Mouse (Mus musculus) stomach, postnatal 0 days (tissue): ENCODE measurements around the gene Pdzd8. TPM values are rescaled to one million over a fixed set of nuclear protein-coding genes. Genes with fewer than 3 reads are reported as not detected.

Source experiments
- ATAC-seq: fragments of 200-750 bp; cut with Nextera tagmentation; 2 replicates; pipeline ENCODE4 v1.8.0; 2017; ENCODE audit not compliant: low FRiP score, low TSS enrichment
- DNase-seq: peaks from one replicate; pipeline ENCODE4 v3.0.0-alpha.2; 2016; ENCODE audit warnings: low spot score
- H3K27ac ChIP-seq: fragments of 300-500 bp; sonication (generic); replicated peaks from 2 replicates; pipeline ENCODE4 v1.5.1; 2014; ENCODE audit warnings: mild to moderate bottlenecking, control low read depth
- H3K27me3 ChIP-seq: fragments of 300-500 bp; sonication (generic); 2 replicates; pipeline ENCODE4 v1.6.1; 2014; ENCODE audit warnings: low read length; ENCODE audit not compliant: control insufficient read depth, insufficient read depth
- H3K36me3 ChIP-seq: fragments of 300-500 bp; sonication (generic); 2 replicates; pipeline ENCODE4 v1.6.1; 2014; ENCODE audit warnings: low read length, mixed read lengths; ENCODE audit not compliant: control insufficient read depth, insufficient read depth
- H3K4me1 ChIP-seq: fragments of 300-500 bp; sonication (generic); replicated peaks from 2 replicates; pipeline ENCODE4 v1.6.1; 2014; ENCODE audit warnings: antibody characterized with exemption; ENCODE audit not compliant: control insufficient read depth, insufficient read depth
- H3K4me2 ChIP-seq: fragments of 300-500 bp; sonication (generic); replicated peaks from 2 replicates; pipeline ENCODE4 v1.6.1; 2014; ENCODE audit warnings: low read depth, mild to moderate bottlenecking, control low read depth, moderate library complexity
- H3K4me3 ChIP-seq: fragments of 300-500 bp; sonication (generic); 2 replicates; pipeline ENCODE4 v1.5.1; 2014; ENCODE audit warnings: low read depth, low read length, control low read depth
- H3K9ac ChIP-seq: fragments of 300-500 bp; sonication (generic); 2 replicates; pipeline ENCODE4 v1.6.1; 2014; ENCODE audit warnings: mild to moderate bottlenecking, low read length, control low read depth, mixed read lengths
- H3K9me3 ChIP-seq: fragments of 300-500 bp; sonication (generic); 2 replicates; pipeline ENCODE4 v1.6.1; 2016; ENCODE audit warnings: low read length; ENCODE audit not compliant: control insufficient read depth
- CTCF ChIP-seq: IDR thresholded peaks from 2 replicates; pipeline ENCODE4 v1.5.1; 2016; ENCODE audit warnings: antibody characterized with exemption, low read depth, mild to moderate bottlenecking, moderate library complexity
- EP300 ChIP-seq: optimal IDR thresholded peaks from 2 replicates; pipeline ENCODE3; 2016; ENCODE audit warnings: antibody characterized with exemption
- WGBS: fragments of 180-500 bp; shearing (Covaris S2); extraction: QIAGEN DNeasy Blood & Tissue Kit; methylation state at CpG from one replicate; pipeline ENCODE4 v1.1.7; 2014; 5-methylcytosine and 5-hydroxymethylcytosine counted together
- polyA plus RNA-seq: library from polyadenylated mRNA; unstranded; fragments of >200 nt; fragmentation: Nextera tagmentation; extraction: Ambion mirVana; gene quantifications from 2 replicates; pipeline ENCODE4 v1.2.1, GENCODE M21; 2015

Gene Pdzd8
- polyA plus RNA-seq, 1 experiment from 2014 or later: 4.4 TPM

DNA sequence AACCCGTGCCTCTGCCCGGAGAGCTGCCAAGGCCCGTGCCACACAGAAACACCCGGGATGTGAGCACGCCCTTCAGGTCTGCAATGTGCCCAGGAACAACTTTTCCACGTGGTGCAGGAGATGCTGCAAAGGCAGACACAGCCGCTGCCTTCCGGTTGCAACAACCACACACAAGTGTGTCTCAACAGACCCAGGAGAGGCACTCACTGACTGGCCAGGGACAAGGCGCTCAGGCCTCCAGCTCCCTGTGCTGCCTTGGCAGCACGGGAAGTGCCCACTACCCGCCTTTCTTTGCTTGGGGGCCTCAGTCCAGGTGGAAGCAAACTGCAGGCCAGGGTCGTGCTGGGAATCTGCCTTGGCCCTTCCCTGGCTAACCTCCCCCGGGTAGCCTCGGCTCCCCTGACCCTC lies 1.3 kb downstream of the Pdzd8 start:
- DNase-seq (peak; percentile 38), ATAC-seq (peak; percentile 16; the same call in 1 of the 2 replicates)
- H3K9me3 ChIP-seq: no peaks in the 10 kb centered on the region
- H3K4me2 ChIP-seq: peak overlapping the region; percentile 95
- peak overlapping the region; percentile 90; the same call in 1 of the 2 replicates for H3K27ac ChIP-seq
- H3K27me3 ChIP-seq: no peaks in the 10 kb centered on the region
- peak overlapping the region; percentile 94 for H3K4me3 ChIP-seq
- TF ChIP-seq CTCF (no peak), EP300 (no peak)
- no peaks in the 10 kb centered on the region for H3K36me3 ChIP-seq
- H3K9ac ChIP-seq: peak overlapping the region; percentile 88
- WGBS: 0% methylated on average over 14 of the region's 14 CpGs
- H3K4me1 ChIP-seq: no peaks in the 10 kb centered on the region; the same call in 1 of the 2 replicates

GRCm38 (mm10) chr19:59342964-59343363 lies 2.6 kb downstream of the Pdzd8 start:
- Histone ChIP-seq H3K27me3 (no peaks in the 10 kb centered on the region), H3K9me3 (no peaks in the 10 kb centered on the region), H3K9ac (no peak overlapping the region), H3K27ac (no peak overlapping the region), H3K4me3 (0 out of 2 replicates have a peak overlapping the region, but pooled peaks have one; percentile 94), H3K4me2 (peak overlapping the region; percentile 95), H3K36me3 (no peaks in the 10 kb centered on the region), H3K4me1 (no peaks in the 10 kb centered on the region; the same call in 1 of the 2 replicates)
- ATAC-seq (no peak), DNase-seq (no peak)
- WGBS: 45% methylated on average over 2 of the region's 2 CpGs
- TF ChIP-seq CTCF: no peak
- no peak for TF ChIP-seq EP300

- DNase-seq: no peak
- TF ChIP-seq EP300 (no peak), CTCF (no peak)
- Histone ChIP-seq H3K36me3 (no peaks in the 10 kb centered on the region), H3K9me3 (no peaks in the 10 kb centered on the region), H3K9ac (no peak overlapping the region), H3K4me1 (no peaks in the 10 kb centered on the region; the same call in 1 of the 2 replicates), H3K27ac (no peak overlapping the region), H3K4me3 (no peak overlapping the region), H3K27me3 (no peaks in the 10 kb centered on the region), H3K4me2 (no peak overlapping the region)
- 66% methylated on average over 3 of the region's 3 CpGs for whole genome bisulfite sequencing
- ATAC-seq: no peak
Observed at GRCm38 (mm10) chr19:59339908-59340307, 5.7 kb downstream of the Pdzd8 start.

- no peak overlapping the region for H3K9ac ChIP-seq
- ATAC-seq: no peak
- H3K27ac ChIP-seq: no peak overlapping the region
- H3K4me1 ChIP-seq: no peaks in the 10 kb centered on the region
- no peak for DNase-seq
- 82% methylated on average over 3 of the region's 3 CpGs for WGBS
- no peaks in the 10 kb centered on the region for H3K36me3 ChIP-seq
- no peak overlapping the region for H3K4me2 ChIP-seq
- H3K9me3 ChIP-seq: no peaks in the 10 kb centered on the region
- H3K27me3 ChIP-seq: no peaks in the 10 kb centered on the region
- TF ChIP-seq EP300 (no peak), CTCF (no peak)
- H3K4me3 ChIP-seq: no peak overlapping the region
Observed at GRCm38 (mm10) chr19:59337872-59338681, 7.5 kb downstream of the Pdzd8 start.

GRCm38 (mm10) chr19:59336655-59337054 lies 8.9 kb downstream of the Pdzd8 start:
- no peak overlapping the region for H3K4me3 ChIP-seq
- no peaks in the 10 kb centered on the region for H3K36me3 ChIP-seq
- H3K4me1 ChIP-seq: no peaks in the 10 kb centered on the region
- H3K9ac ChIP-seq: no peak overlapping the region
- no peak for ATAC-seq
- no peak overlapping the region for H3K27ac ChIP-seq
- no peak for DNase-seq
- no peak overlapping the region for H3K4me2 ChIP-seq
- 100% methylated on average over 1 of the region's 1 CpGs for WGBS
- TF ChIP-seq CTCF: no peak
- no peak for TF ChIP-seq EP300
- H3K27me3 ChIP-seq: no peaks in the 10 kb centered on the region
- H3K9me3 ChIP-seq: no peaks in the 10 kb centered on the region

GRCm38 (mm10) chr19:59330816-59331225 lies 14.8 kb downstream of the Pdzd8 start:
- Histone ChIP-seq H3K4me3 (no peak overlapping the region), H3K9me3 (no peaks in the 10 kb centered on the region), H3K9ac (no peak overlapping the region), H3K4me2 (no peak overlapping the region), H3K36me3 (no peaks in the 10 kb centered on the region), H3K27ac (no peak overlapping the region), H3K27me3 (no peaks in the 10 kb centered on the region), H3K4me1 (no peaks in the 10 kb centered on the region)
- TF ChIP-seq CTCF (no peak), EP300 (no peak)
- ATAC-seq (no peak), DNase-seq (no peak)
